Mouse (Mus musculus): ENCODE measurements around the gene Ptov1. TPM values are rescaled to one million over a fixed set of nuclear protein-coding genes. Genes with fewer than 3 reads are reported as not detected.

The Ptov1 gene
- total RNA-seq, 1 experiment from 2014 or later: 39.4 TPM

DNA sequence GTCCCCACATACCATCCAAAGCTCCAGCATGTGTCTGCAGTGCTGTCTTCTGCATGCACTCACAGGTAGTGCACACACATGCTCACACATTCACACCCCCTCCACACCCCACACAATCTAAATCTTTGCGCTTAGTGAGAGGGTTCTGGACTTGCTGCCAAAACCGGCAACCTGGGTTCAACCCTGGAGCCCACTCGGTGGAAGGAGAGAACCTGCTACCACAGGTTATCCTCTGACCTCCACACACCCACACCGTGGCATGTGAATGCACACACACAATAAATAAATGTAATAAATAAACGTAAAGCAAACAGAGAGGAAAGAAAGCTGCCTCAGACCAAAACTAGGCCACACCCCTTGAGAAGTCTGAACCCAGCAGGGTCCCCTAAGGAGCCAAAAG, 21.8 kb downstream of the Ptov1 start:
- no peak for ATAC-seq (replicated peaks; ENCODE audit: low read depth, poor library complexity, severe bottlenecking)

GRCm38 (mm10) chr7:44846804-44847203, 22.8 kb downstream of the Ptov1 start:
- ATAC-seq (replicated peaks; ENCODE audit: low read depth, poor library complexity, severe bottlenecking): no peak

DNA sequence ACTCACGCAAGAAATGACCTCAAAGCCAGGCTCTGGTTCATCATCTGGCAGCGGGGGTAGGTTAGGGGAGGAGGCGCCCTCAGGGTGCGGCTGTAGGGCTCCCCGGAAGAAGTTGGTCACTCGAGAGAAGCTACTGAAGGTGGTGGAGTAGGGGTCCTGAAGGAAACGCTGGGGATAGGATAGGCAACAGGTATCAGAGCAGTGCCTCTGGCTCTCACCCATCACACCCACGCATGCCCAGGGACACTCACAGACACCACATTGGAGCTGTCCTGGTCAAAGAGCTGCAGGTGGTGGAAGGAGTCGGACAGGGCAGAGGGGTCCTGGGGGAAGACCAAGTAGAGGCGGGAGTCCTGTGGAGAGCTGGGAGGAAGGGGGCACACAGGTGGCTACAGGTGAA, 24.6 kb downstream of the Ptov1 start:
- ATAC-seq (replicated peaks; ENCODE audit: low read depth, poor library complexity, severe bottlenecking): no peak

DNA sequence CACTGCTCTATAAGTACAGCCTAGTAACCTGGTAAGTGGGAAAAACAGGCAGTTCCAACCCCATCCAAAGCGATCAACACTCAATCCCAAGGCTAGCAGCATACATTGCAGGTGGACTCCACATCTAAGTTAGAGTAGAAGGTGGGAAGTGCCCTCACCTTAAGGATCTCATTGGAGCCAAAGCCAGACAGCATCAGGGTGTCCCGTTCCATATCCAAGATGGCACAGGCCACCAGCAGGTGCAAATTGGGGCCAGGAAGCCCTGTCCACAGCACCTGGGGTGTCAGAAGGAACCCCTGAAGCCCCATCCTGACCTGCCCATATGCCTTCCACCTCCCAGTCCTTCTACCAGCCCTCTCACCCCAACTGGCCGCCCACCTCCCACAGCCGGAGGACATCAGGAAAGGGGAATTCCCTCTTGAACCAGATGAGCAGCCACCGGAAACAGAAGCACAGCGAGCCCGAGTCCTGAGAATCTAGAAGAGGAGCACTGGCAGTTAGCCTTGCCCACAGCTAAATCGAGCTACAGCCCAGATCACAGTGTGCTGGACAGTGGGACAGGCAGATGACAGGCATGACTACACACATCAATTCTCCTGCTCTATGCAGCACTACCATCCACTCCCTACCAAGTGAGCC, 27.6 kb downstream of the Ptov1 start:
- ATAC-seq (replicated peaks; ENCODE audit: low read depth, poor library complexity, severe bottlenecking): no peak

DNA sequence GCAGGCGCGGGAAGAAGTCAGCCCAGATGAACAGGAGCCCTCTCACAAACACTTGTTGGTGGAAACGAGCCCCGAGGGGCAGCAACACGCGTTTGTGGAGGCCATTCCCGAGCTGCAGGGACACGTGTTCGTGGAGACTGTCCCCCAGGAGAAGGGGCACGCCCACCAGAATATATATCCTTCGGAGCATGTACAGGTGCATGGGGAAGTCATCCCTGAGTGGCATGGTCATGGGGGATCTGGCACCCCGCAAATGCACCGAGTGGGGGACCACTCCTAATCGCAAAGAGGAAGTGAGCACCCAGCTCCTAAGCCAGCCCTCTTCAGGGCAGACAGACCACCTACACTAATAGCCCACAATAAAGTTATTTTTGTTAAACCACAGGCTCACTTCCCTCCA, 29.2 kb downstream of the Ptov1 start:
- peak; percentile 53 for ATAC-seq (replicated peaks; ENCODE audit: low read depth, poor library complexity, severe bottlenecking)

DNA sequence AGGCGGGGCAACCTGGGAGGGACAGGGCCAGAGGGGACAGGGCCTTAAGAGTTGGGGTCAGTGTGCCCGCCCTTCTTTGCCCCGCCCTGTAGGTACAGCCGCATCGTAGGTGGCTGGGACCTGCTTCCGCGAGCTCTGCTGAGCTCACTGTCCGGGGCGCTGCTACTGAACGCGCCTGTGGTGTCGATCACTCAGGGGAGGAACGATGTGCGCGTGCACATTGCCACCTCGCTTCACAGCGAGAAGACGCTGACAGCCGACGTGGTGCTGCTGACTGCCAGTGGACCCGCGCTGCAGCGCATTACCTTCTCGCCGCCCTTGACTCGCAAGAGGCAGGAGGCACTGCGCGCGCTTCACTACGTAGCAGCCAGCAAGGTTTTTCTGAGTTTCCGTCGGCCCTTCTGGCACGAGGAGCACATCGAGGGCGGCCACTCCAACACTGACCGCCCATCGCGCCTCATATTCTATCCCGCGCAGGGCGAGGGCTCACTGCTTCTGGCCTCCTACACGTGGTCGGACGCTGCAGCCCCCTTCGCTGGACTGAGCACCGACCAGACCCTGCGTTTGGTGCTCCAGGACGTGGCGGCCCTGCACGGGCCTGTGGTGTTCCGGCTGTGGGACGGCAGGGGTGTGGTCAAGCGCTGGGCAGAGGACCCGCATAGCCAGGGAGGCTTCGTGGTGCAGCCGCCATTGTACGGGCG, 29.9 kb downstream of the Ptov1 start:
- peak; percentile 34 for ATAC-seq (replicated peaks; ENCODE audit: low read depth, poor library complexity, severe bottlenecking)

DNA sequence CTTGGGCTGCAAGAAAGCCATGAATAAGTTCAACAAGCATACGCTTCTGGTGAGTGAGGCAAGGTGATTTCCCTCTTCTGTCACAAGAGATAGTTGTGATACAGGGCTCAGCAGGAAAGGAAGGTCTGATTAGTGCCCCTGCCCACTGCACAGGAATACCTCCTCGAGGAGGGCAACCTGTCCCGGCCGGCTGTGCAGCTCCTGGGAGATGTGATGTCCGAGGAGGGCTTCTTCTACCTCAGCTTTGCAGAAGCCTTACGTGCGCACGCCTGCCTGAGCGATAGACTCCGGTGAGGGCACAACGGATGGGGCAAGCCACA, 30.5 kb downstream of the Ptov1 start:
- no peak for ATAC-seq (replicated peaks; ENCODE audit: low read depth, poor library complexity, severe bottlenecking)

DNA sequence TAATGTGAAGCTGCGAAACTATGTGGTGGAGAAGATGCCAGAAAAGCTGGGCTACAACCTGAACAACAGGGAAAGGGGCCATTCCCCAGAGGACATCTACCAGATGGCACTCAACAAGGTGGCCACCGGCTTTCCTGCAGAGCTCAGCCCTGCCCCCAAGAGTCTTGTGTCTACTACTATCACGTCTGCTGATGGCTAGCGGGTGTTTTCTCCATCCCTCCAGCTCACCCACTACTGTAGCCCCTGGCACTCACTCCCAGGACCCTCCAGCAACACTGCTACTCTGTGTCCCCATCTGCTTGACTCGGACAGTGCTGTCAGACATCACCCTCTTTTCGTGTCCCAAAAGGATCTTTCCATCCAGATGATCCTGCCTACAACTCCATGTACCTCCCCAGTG, 31.5 kb downstream of the Ptov1 start:
- ATAC-seq (replicated peaks; ENCODE audit: low read depth, poor library complexity, severe bottlenecking): no peak

GRCm38 (mm10) chr7:44836423-44837053, 33.0 kb downstream of the Ptov1 start:
- ATAC-seq (replicated peaks; ENCODE audit: low read depth, poor library complexity, severe bottlenecking): no peak

DNA sequence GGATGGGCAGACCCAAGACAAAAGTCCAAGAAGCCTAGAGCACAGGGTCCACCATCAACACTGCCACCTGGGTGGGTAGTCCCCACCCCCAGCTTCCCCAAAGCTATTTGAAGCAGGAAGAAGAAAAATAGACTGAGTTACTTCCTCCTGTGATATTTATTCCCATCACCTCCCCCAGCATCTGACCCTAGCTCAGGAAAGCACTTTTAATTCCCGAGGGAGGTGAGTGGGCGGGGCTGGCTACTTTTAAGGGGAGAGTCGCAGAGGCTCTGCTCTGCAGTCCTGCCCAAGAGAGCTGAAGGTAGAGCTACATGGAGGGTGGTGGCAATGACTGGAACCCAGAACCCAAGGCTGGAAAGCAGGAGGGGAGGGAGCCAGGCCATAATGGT, 33.6 kb downstream of the Ptov1 start:
- ATAC-seq (replicated peaks; ENCODE audit: low read depth, poor library complexity, severe bottlenecking): no peak

GRCm38 (mm10) chr7:44835373-44836015, 34.1 kb downstream of the Ptov1 start:
- ATAC-seq (replicated peaks; ENCODE audit: low read depth, poor library complexity, severe bottlenecking): no peak

DNA sequence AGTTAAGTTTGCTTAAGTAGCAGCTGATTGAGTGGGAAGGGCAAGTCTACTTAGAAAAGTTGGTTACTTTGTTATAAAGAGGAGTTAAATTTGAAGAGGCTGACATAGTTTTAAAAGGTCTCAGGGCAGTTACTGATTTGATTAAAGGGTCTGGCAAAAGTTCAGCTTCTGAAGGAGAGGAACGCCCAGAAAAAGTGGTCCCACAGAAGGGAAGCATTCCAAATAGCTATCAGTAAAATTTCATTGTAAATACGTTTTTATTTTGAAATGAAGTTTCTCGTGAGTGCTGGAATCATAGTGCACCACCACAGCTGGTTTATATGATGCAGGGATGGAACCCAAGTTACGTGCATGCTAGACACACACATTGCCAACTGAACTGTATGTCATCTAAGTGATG, 36.8 kb downstream of the Ptov1 start:
- no peak for ATAC-seq (replicated peaks; ENCODE audit: low read depth, poor library complexity, severe bottlenecking)

DNA sequence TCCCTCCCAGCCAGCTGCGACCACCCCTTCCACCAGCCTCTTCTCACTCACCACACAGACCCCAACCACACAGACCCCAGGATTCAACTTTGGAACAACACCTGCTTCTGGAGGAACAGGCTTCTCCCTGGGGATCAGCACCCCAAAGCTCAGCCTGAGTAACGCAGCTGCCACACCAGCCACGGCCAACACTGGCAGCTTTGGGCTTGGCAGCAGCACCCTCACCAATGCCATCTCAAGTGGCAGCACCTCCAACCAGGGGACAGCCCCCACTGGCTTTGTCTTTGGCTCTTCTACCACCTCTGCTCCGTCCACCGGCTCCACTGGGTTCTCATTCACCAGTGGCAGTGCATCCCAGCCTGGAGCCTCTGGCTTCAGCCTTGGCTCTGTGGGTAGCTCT, 40.9 kb downstream of the Ptov1 start:
- ATAC-seq (replicated peaks; ENCODE audit: low read depth, poor library complexity, severe bottlenecking): no peak

DNA sequence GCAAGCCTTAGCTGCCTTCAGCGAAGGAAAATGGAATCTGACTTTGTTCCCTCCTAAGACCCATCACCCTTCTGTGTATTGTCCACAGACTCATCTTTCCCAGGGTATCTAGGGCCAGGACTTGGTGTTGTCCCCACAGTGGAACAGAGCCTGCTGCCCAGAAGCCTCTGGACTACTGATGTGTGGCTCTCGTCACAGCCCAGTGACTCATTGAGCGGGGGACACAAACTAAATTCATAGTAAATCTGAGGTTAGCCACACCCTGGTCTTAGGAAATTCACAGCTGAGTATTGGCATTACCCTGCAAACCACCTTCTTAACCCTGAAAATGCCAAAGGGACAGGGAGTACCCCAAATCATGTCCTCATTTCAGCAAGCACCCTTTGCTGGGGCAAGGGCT, 42.8 kb downstream of the Ptov1 start:
- no peak for ATAC-seq (replicated peaks; ENCODE audit: low read depth, poor library complexity, severe bottlenecking)

DNA sequence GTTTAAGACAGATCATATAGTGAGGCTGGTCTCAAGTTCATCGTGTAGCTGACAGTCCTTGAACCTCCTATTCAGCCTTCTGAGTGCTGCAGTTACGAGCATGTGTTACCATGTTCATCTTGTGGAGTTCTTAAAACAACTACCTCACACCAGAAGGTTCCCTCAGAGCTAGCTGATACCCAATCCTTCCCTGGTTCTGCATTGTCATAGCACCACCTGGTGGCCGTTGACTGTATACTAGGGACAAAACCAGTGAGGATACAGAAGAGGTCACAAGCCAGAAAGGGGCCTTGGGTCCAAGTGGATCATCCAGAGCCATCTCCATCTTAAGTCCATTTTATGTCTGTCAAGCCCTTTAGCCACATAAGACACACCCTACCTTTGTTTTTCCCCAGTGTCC, 44.7 kb downstream of the Ptov1 start:
- peak; percentile 71 for ATAC-seq (replicated peaks; ENCODE audit: low read depth, poor library complexity, severe bottlenecking)

DNA sequence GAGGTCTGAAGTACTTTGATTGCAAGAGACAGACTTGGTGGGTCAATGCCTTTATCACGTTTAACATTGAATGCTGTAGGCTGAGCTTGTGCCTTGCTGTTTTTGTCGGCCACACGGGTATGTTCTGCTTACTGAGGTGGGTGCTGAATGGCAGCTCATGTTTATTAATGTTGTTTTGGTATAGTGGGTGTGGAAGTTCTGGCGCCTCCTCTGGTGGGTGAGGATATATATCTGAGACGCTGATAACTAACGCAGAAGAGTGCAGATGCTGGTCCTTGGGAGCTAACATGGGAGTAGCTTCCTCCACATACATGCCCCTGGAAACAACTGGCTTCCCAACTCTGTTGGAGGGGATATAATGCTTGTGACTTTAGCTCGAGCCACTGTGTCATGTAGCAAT, 46.2 kb downstream of the Ptov1 start:
- peak; percentile 31 for ATAC-seq (replicated peaks; ENCODE audit: low read depth, poor library complexity, severe bottlenecking)

DNA sequence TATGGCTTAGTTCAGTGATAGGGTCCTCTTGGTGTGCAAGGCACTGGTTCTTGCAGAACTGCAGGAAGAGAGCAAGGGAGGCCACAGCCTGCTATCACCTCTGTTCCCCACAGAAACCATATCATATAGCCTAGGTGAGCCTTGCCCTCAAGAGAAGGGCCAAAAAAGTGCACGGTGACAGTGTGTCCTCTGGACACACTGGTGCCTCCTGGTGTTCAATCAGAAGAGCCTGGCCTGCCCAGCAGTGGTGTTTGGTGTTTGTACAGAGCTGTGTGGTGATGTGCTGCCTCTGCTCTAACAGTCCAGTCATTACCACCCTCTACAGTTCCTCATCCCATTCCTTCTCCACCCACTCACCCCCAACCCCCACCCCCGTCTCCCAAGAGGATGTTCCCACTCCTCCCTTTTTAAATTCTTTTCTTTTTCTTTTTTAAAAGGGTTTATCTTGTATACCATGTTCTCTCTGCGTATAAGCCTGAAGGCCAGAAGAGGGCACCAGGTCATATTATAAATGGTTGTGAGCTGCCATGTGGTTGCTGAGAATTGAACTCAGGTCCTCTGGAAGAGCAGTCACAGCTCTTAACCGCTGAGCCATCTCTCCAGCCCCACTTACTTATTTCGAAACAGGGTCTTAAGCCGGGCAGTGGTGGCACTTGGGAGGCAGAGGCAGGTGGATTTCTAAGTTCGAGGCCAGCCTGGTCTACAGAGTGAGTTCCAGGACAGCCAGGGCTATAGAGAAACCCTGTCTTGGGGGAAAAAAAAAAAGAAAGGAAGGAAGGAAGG, 47.7 kb downstream of the Ptov1 start:
- ATAC-seq (replicated peaks; ENCODE audit: low read depth, poor library complexity, severe bottlenecking): no peak

- ATAC-seq (replicated peaks; ENCODE audit: low read depth, poor library complexity, severe bottlenecking): no peak
Observed at GRCm38 (mm10) chr7:44820525-44820924, 49.1 kb downstream of the Ptov1 start.

DNA sequence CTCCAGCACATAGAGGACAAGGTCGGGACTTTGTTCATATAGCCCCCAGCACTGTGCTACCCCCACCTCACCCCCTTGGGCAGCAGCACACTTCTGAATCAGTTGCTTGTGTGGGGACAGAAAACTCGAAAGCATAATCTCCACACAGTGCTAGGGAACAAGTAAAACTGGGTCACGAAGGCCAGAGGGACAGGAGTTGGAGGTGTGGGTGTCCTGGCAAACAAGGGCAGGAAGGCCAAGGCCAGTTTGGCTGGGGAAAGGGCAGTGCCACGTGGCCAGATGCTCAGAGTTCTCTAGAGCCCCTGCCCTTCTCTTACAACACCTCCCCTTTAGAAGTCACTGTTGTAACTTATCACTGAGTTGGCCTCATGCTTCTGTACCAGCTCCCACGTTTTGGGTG, 49.7 kb downstream of the Ptov1 start:
- no peak for ATAC-seq (replicated peaks; ENCODE audit: low read depth, poor library complexity, severe bottlenecking)

DNA sequence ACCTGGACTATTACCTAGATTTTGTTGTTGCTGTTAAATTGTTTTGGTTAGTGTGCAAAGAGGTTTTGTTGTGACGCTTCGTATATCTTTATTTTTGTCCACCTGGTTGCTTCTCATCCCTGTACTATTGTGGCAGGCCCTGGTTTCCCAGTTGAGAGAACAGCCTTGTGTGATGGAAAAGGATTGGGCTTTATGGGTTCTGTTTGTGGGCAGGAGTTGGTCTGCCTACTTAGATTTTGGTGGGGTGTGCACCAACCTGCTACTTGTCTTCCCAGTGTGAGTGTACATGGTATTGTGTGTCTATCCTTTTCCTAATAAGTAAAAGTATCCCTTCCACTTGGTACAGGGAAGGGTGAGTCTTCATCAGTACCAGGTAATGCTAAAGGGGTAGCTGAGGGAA, 50.2 kb downstream of the Ptov1 start:
- no peak for ATAC-seq (replicated peaks; ENCODE audit: low read depth, poor library complexity, severe bottlenecking)
